Mouse (Mus musculus) heart, postnatal 0 days (tissue): ENCODE measurements around the gene Lhcgr.

Experiments
- CTCF ChIP-seq: IDR thresholded peaks from 2 replicates; pipeline ENCODE4 v1.5.1; 2016; ENCODE audit warnings: antibody characterized with exemption, control low read depth, low read depth
- EP300 ChIP-seq: IDR thresholded peaks from 2 replicates; pipeline ENCODE4 v1.6.1; 2016; ENCODE audit warnings: antibody characterized with exemption, low read depth

- no peak for TF ChIP-seq EP300
- TF ChIP-seq CTCF = no peak
Measured at GRCm38 (mm10) chr17:88769283-88769859, 22.4 kb downstream of the Lhcgr start.
